Mouse (Mus musculus) lung, embryonic 15.5 days (tissue): Measurements from ENCODE around the gene 1300017J02Rik. TPM values are rescaled to one million over a fixed set of nuclear protein-coding genes. Genes with fewer than 3 reads are reported as not detected.
"Not testable (repeated sequence)": the region's sequence is repeated elsewhere in the genome, so short reads cannot be mapped to it uniquely, and the experiment has no call there.

Experiments used
- ATAC-seq: fragments of 200-750 bp; cut with Nextera tagmentation; 2 replicates; pipeline ENCODE4 v1.8.0; 2017; ENCODE audit warnings: moderate number of reproducible peaks, borderline replicate concordance; ENCODE audit not compliant: low FRiP score, low TSS enrichment; ENCODE audit errors: extremely low read depth
- H3K27ac ChIP-seq: fragments of 300-500 bp; sonication (generic); 2 replicates; pipeline ENCODE4 v1.5.1; 2015; ENCODE audit warnings: moderate library complexity, mild to moderate bottlenecking, inconsistent platforms
- H3K27me3 ChIP-seq: fragments of 300-500 bp; sonication (generic); 2 replicates; pipeline ENCODE4 v1.6.1; 2015; ENCODE audit warnings: inconsistent platforms
- H3K36me3 ChIP-seq: fragments of 300-500 bp; sonication (generic); 2 replicates; pipeline ENCODE4 v1.6.1; 2015; ENCODE audit warnings: inconsistent platforms
- H3K4me1 ChIP-seq: fragments of 300-500 bp; sonication (generic); 2 replicates; pipeline ENCODE4 v1.6.1; 2015; ENCODE audit warnings: inconsistent platforms
- H3K4me2 ChIP-seq: fragments of 300-500 bp; sonication (generic); 2 replicates; pipeline ENCODE4 v1.6.1; 2015; ENCODE audit warnings: inconsistent platforms, mild to moderate bottlenecking, moderate library complexity
- H3K4me3 ChIP-seq: fragments of 300-500 bp; sonication (generic); 2 replicates; pipeline ENCODE4 v1.5.1; 2015; ENCODE audit warnings: mild to moderate bottlenecking, inconsistent platforms
- H3K9ac ChIP-seq: fragments of 300-500 bp; sonication (generic); 2 replicates; pipeline ENCODE4 v1.6.1; 2015; ENCODE audit warnings: inconsistent platforms
- H3K9me3 ChIP-seq: fragments of 300-500 bp; sonication (generic); 2 replicates; pipeline ENCODE4 v1.6.1; 2016; ENCODE audit warnings: inconsistent platforms
- WGBS: fragments of 180-500 bp; shearing (Covaris S2); methylation state at CpG from one replicate; pipeline ENCODE4 v1.1.7; 2015; 5-methylcytosine and 5-hydroxymethylcytosine counted together
- polyA plus RNA-seq: library from polyadenylated mRNA; unstranded; fragments of >200 nt; fragmentation: Nextera tagmentation; extraction: Ambion mirVana; gene quantifications from 2 replicates; pipeline ENCODE4 v1.2.1, GENCODE M21; 2015

Gene 1300017J02Rik
- polyA plus RNA-seq: 1.9 and 2.9 TPM in 2 replicates

DNA sequence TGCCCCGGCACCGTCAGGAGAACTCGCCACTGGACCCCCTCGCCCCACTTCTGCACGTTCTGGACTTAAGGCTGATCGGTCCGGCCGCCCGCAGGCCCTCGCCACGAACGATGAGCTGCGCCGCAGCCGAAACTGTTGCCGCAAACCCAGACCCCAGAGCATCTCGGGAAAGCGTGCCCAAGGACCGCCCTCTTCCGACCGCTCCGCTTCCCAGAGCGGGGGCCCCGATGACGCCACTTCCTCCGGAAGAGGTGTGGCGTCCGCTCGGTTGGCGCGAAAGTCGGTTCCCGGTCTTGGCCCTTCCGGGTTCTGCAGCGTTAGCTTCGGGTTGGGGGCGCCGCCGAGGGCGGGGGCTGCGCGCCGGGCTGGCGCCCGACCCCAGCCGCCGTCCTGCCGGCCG is at the start of gene 1300017J02Rik, which contains the start of gene Topbp1:
Gene 1300017J02Rik (minus strand): TSS at position 156 of the 400 bp plus-strand sequence.
Gene Topbp1 (plus strand): TSS at position 289 of the 400 bp plus-strand sequence.
- Histone ChIP-seq H3K36me3 (peaks cover 25% of the 10 kb centered on the region), H3K27ac (peak within 1 kb of the TSS; percentile 89), H3K4me1 (peaks cover 20% of the 10 kb centered on the region), H3K4me3 (peak within 1 kb of the TSS; percentile 97), H3K27me3 (no peaks in the 10 kb centered on the region), H3K4me2 (peak within 1 kb of the TSS; percentile 67), H3K9ac (peak within 1 kb of the TSS; percentile 93), H3K9me3 (no peaks in the 10 kb centered on the region)
- under 1% methylated on average over 43 of the region's 49 CpGs for WGBS
- peak; percentile 96 for ATAC-seq

- ATAC-seq, H3K9me3 ChIP-seq, H3K27ac ChIP-seq, H3K9ac ChIP-seq, H3K27me3 ChIP-seq, H3K4me1 ChIP-seq, H3K4me3 ChIP-seq, H3K4me2 ChIP-seq: not testable (repeated sequence)
- peaks cover 64% of the 10 kb centered on the region for H3K36me3 ChIP-seq
- WGBS: 77% methylated on average over 7 of the region's 7 CpGs
Measured at GRCm38 (mm10) chr9:103353500-103354260, 48.8 kb upstream of the 1300017J02Rik start.

DNA sequence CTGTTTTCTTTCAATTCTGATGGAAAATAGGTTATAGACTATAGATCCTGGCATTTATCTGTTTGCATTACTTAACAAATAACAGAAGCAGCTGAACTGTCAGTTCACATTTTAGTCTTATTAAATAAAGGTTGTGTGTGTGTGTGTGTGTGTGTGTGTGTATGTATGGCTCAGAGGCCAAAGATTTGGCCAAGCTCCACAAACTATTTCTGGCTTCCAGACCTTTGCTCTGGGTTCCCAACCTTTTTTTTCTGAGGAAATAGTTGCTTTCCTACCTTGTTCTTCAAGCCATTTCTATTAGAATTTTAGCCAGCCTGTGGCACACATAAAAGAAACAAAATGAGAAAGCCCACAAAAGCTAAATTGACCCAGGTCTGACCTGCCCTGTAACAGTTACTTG is 43.9 kb upstream of the 1300017J02Rik start:
- Histone ChIP-seq H3K9ac (no peak overlapping the region), H3K4me1 (no peaks in the 10 kb centered on the region), H3K27ac (no peak overlapping the region), H3K36me3 (peaks cover 76% of the 10 kb centered on the region), H3K27me3 (no peaks in the 10 kb centered on the region), H3K9me3 (no peaks in the 10 kb centered on the region), H3K4me2 (no peak overlapping the region), H3K4me3 (no peak overlapping the region)
- no peak for ATAC-seq

DNA sequence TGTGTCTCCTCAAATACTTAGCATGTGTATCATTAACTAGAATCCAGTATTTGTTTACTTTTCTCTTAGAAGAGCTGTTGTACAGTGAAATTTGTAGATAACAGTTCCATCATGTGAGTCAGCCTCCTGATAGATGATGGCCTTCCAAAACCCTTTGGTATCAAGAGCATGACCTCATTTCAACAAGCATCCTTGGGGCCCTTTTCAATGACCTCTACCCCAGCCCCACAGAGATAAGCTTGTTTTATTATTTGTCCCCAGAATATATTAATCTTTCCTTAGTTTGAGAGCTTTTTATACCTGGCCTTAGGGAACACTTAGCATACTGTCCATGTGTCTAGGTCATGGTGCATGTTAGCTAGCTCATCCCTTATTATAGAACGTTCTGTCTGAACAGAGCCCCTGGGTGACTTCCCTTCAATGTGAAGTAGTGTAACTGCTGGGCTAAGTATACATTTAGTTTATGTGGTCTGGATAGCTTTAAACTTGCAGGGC is 43.2 kb upstream of the 1300017J02Rik start:
- Histone ChIP-seq H3K4me3 (no peak overlapping the region), H3K36me3 (peaks cover 81% of the 10 kb centered on the region), H3K27me3 (no peaks in the 10 kb centered on the region), H3K9me3 (no peaks in the 10 kb centered on the region), H3K4me1 (no peaks in the 10 kb centered on the region), H3K9ac (no peak overlapping the region), H3K27ac (no peak overlapping the region), H3K4me2 (no peak overlapping the region)
- 78% methylated on average over 1 of the region's 1 CpGs for WGBS
- ATAC-seq: no peak

DNA sequence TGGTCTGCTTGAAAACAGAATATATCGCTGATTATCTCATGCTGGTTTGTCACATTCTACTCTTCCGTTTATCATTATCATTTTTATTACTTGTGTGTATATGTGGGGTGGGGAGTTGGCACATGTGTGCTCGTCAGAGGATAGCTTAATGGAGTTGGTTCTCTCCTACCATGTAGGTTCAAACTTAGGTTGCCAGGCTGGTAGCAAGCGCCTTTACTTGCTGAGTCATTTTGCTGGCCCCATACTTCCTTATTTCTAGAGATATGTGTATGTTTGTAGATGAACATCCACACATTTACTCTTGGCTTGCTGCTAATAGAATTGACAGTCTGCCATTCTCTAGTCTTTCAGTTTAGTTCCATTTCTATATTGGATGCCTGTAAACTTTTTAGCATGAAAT is 42.2 kb upstream of the 1300017J02Rik start:
- Histone ChIP-seq H3K9ac (no peak overlapping the region), H3K4me3 (no peak overlapping the region), H3K36me3 (peaks cover 83% of the 10 kb centered on the region), H3K27ac (no peak overlapping the region), H3K9me3 (no peaks in the 10 kb centered on the region), H3K27me3 (no peaks in the 10 kb centered on the region), H3K4me1 (no peaks in the 10 kb centered on the region), H3K4me2 (no peak overlapping the region)
- no peak for ATAC-seq
- 75% methylated on average over 4 of the region's 4 CpGs for WGBS

- no peaks in the 10 kb centered on the region for H3K4me1 ChIP-seq
- no peak overlapping the region for H3K4me3 ChIP-seq
- ATAC-seq: no peak
- no peak overlapping the region for H3K4me2 ChIP-seq
- no peaks in the 10 kb centered on the region for H3K27me3 ChIP-seq
- H3K9ac ChIP-seq: no peak overlapping the region
- H3K27ac ChIP-seq: no peak overlapping the region
- no peaks in the 10 kb centered on the region for H3K9me3 ChIP-seq
- peaks cover 88% of the 10 kb centered on the region for H3K36me3 ChIP-seq
Measured at GRCm38 (mm10) chr9:103336912-103337311, 32.0 kb upstream of the 1300017J02Rik start.

- Histone ChIP-seq H3K27ac (no peak overlapping the region), H3K9ac (no peak overlapping the region), H3K4me3 (no peak overlapping the region), H3K9me3 (no peaks in the 10 kb centered on the region), H3K4me2 (no peak overlapping the region), H3K36me3 (peaks cover 84% of the 10 kb centered on the region), H3K27me3 (no peaks in the 10 kb centered on the region), H3K4me1 (no peaks in the 10 kb centered on the region)
- ATAC-seq: no peak
- WGBS: 74% methylated on average over 6 of the region's 6 CpGs
Measured at GRCm38 (mm10) chr9:103332663-103333062, 27.8 kb upstream of the 1300017J02Rik start.

- Histone ChIP-seq H3K4me3 (no peak overlapping the region), H3K4me2 (no peak overlapping the region), H3K9me3 (no peaks in the 10 kb centered on the region), H3K27me3 (no peaks in the 10 kb centered on the region), H3K36me3 (peaks cover 77% of the 10 kb centered on the region), H3K9ac (no peak overlapping the region), H3K27ac (no peak overlapping the region), H3K4me1 (no peaks in the 10 kb centered on the region)
- 0 out of 2 replicates have a peak, but pooled peaks have one; percentile 27 for ATAC-seq
- WGBS: 78% methylated on average over 9 of the region's 9 CpGs
Measured at GRCm38 (mm10) chr9:103326449-103326848, 21.6 kb upstream of the 1300017J02Rik start.

- Histone ChIP-seq H3K9me3 (no peaks in the 10 kb centered on the region), H3K4me1 (no peaks in the 10 kb centered on the region), H3K4me3 (no peak overlapping the region), H3K36me3 (peaks cover 86% of the 10 kb centered on the region), H3K4me2 (no peak overlapping the region), H3K9ac (no peak overlapping the region), H3K27me3 (no peaks in the 10 kb centered on the region), H3K27ac (no peak overlapping the region)
- WGBS: 82% methylated on average over 1 of the region's 2 CpGs
- ATAC-seq: no peak
Measured at GRCm38 (mm10) chr9:103324678-103325077, 19.8 kb upstream of the 1300017J02Rik start.

GRCm38 (mm10) chr9:103309832-103310231 is 5.0 kb upstream of the 1300017J02Rik start:
- Histone ChIP-seq H3K9ac (no peak overlapping the region), H3K4me1 (peaks cover 12% of the 10 kb centered on the region), H3K27me3 (no peaks in the 10 kb centered on the region), H3K9me3 (no peaks in the 10 kb centered on the region), H3K4me3 (no peak overlapping the region), H3K27ac (no peak overlapping the region), H3K36me3 (peaks cover 56% of the 10 kb centered on the region), H3K4me2 (no peak overlapping the region)
- WGBS: 86% methylated on average over 6 of the region's 6 CpGs
- ATAC-seq: no peak

- Histone ChIP-seq H3K4me3 (peak overlapping the region; percentile 97), H3K9me3 (no peaks in the 10 kb centered on the region), H3K9ac (peak overlapping the region; percentile 93), H3K4me1 (peaks cover 20% of the 10 kb centered on the region), H3K27ac (peak overlapping the region; percentile 89), H3K36me3 (peaks cover 26% of the 10 kb centered on the region), H3K27me3 (no peaks in the 10 kb centered on the region), H3K4me2 (peak overlapping the region; percentile 67)
- ATAC-seq: peak; percentile 73
- WGBS: under 1% methylated on average over 39 of the region's 40 CpGs
Measured at GRCm38 (mm10) chr9:103305332-103306041, 605 bp upstream of the 1300017J02Rik start.

DNA sequence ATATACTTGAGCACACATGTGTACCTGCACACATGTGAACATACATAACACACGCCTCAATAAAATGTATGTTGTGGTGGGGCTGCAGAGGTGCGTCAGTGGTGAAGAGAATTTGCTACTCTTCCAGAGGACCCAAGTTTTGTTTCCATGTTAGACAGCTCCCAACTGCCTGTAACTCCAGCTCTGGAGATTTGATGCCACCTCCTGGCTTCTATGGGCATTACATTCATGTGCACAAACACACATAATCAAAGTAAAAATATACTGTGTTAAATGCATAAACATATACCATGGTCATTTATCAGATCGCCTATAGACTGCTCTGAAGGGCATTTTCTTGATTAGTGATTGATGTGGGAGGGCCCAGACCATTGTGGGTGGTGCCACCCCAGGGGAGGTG is 2.2 kb downstream of the 1300017J02Rik start:
- no peak overlapping the region for H3K4me2 ChIP-seq
- H3K27ac ChIP-seq: peak overlapping the region; percentile 72

More for the DNA sequence above, 2.2 kb downstream of the 1300017J02Rik start:
- no peaks in the 10 kb centered on the region for H3K9me3 ChIP-seq
- H3K4me3 ChIP-seq: no peak overlapping the region
- H3K36me3 ChIP-seq: peaks cover 8% of the 10 kb centered on the region; the same call in 1 of the 2 replicates
- H3K27me3 ChIP-seq: no peaks in the 10 kb centered on the region
- 40% methylated on average over 3 of the region's 3 CpGs for WGBS
- ATAC-seq: no peak
- peaks cover 16% of the 10 kb centered on the region for H3K4me1 ChIP-seq
- no peak overlapping the region for H3K9ac ChIP-seq
